Mouse (Mus musculus): Measurements from ENCODE around the gene Xxylt1.

- TF ChIP-seq POLR2A (IDR thresholded peaks at IDR 0.05; ENCODE audit: borderline replicate concordance, control insufficient read depth, low read depth, low read length), result no peak
- no peak for TF ChIP-seq CTCF (IDR thresholded peaks at IDR 0.05; ENCODE audit: control insufficient read depth, insufficient read depth, low read length)
These were observed 162.4 kb downstream of the Xxylt1 start for GRCm38 (mm10) chr16:30918866-30919265.
